Mouse (Mus musculus) liver, postnatal 0 days (tissue): ENCODE results near the gene Hoxc12. TPM values are rescaled to one million over a fixed set of nuclear protein-coding genes. Genes with fewer than 3 reads are reported as not detected.

Experiments
- ATAC-seq: fragments of 200-750 bp; cut with Nextera tagmentation; 2 replicates; pipeline ENCODE4 v1.8.0; 2017; ENCODE audit warnings: mild to moderate bottlenecking, moderate library complexity
- DNase-seq: peaks from one replicate; pipeline ENCODE4 v3.0.0-alpha.2; 2016
- H3K27ac ChIP-seq: fragments of 300-500 bp; sonication (generic); 2 replicates; pipeline ENCODE4 v1.5.1; 2014; ENCODE audit warnings: antibody characterized with exemption, moderate library complexity, mild to moderate bottlenecking, low read depth
- H3K27me3 ChIP-seq: fragments of 300-500 bp; sonication (generic); 2 replicates; pipeline ENCODE4 v1.6.1; 2014; ENCODE audit warnings: low read length, control low read depth, mixed read lengths; ENCODE audit not compliant: insufficient read depth
- H3K36me3 ChIP-seq: fragments of 300-500 bp; sonication (generic); replicated peaks from 2 replicates; pipeline ENCODE4 v1.6.1; 2014; ENCODE audit warnings: mild to moderate bottlenecking, control low read depth, low read length, moderate library complexity, mixed read lengths; ENCODE audit not compliant: insufficient read depth
- H3K4me1 ChIP-seq: fragments of 300-500 bp; sonication (generic); 2 replicates; pipeline ENCODE4 v1.6.1; 2014; ENCODE audit warnings: antibody characterized with exemption, mild to moderate bottlenecking, control low read depth; ENCODE audit not compliant: insufficient read depth
- H3K4me2 ChIP-seq: fragments of 300-500 bp; sonication (generic); 2 replicates; pipeline ENCODE4 v1.6.1; 2014; ENCODE audit warnings: low read depth, mild to moderate bottlenecking, low read length, moderate library complexity, mixed read lengths
- H3K4me3 ChIP-seq: fragments of 300-500 bp; sonication (generic); 2 replicates; pipeline ENCODE4 v1.5.1; 2014; ENCODE audit warnings: low read depth, low read length
- H3K9ac ChIP-seq: fragments of 300-500 bp; sonication (generic); replicated peaks from 2 replicates; pipeline ENCODE4 v1.6.1; 2014; ENCODE audit warnings: mild to moderate bottlenecking, moderate library complexity
- H3K9me3 ChIP-seq: fragments of 300-500 bp; sonication (generic); 2 replicates; pipeline ENCODE4 v1.6.1; 2016; ENCODE audit warnings: mild to moderate bottlenecking, control low read depth, low read length, mixed read lengths
- CTCF ChIP-seq: sonication (generic); IDR thresholded peaks from 2 replicates; pipeline ENCODE4 v1.5.1; 2016; ENCODE audit warnings: antibody characterized with exemption, low read depth
- EP300 ChIP-seq: IDR thresholded peaks from 2 replicates; pipeline ENCODE4 v1.6.1; 2016; ENCODE audit warnings: antibody characterized with exemption, low read depth, mild to moderate bottlenecking
- WGBS: fragments of 180-500 bp; shearing (Covaris S2); extraction: QIAGEN DNeasy Blood & Tissue Kit; methylation state at CpG from one replicate; pipeline ENCODE4 v1.1.7; 2014; ENCODE audit not compliant: insufficient replicate concordance; 5-methylcytosine and 5-hydroxymethylcytosine counted together
- polyA plus RNA-seq: library from polyadenylated mRNA; unstranded; fragments of >200 nt; fragmentation: Nextera tagmentation; extraction: Ambion mirVana; gene quantifications from 2 replicates; pipeline ENCODE4 v1.2.1, GENCODE M21; 2015

Hoxc12 gene
- not detected in 2 replicates for polyA plus RNA-seq

GRCm38 (mm10) chr15:102936279-102936972 lies at the start of gene Hoxc12:
Hoxc12 (plus strand) TSS chr15:102936757.
- Histone ChIP-seq H3K9me3 (no peaks in the 10 kb centered on the region), H3K4me2 (no peak within 1 kb of the TSS), H3K4me1 (no peaks in the 10 kb centered on the region), H3K36me3 (no peaks in the 10 kb centered on the region), H3K27me3 (peaks cover 100% of the 10 kb centered on the region), H3K27ac (no peak within 1 kb of the TSS), H3K4me3 (no peak within 1 kb of the TSS), H3K9ac (no peak within 1 kb of the TSS)
- no peak for DNase-seq
- TF ChIP-seq CTCF (no peak), EP300 (no peak)
- ATAC-seq, result no peak
- 2% methylated on average over 31 of the region's 31 CpGs for WGBS

- Histone ChIP-seq H3K36me3 (no peaks in the 10 kb centered on the region), H3K27ac (no peak overlapping the region), H3K27me3 (peaks cover 18% of the 10 kb centered on the region; the same call in 1 of the 2 replicates), H3K9ac (no peak overlapping the region), H3K4me2 (no peak overlapping the region), H3K4me3 (no peak overlapping the region), H3K4me1 (no peaks in the 10 kb centered on the region), H3K9me3 (no peaks in the 10 kb centered on the region)
- 72% methylated on average over 6 of the region's 6 CpGs for WGBS
- TF ChIP-seq EP300 (no peak), CTCF (no peak)
- DNase-seq (no peak), ATAC-seq (no peak)
These were observed 41.4 kb upstream of the Hoxc12 start for GRCm38 (mm10) chr15:102895115-102895514.

- Histone ChIP-seq H3K9me3 (no peaks in the 10 kb centered on the region), H3K27ac (no peak overlapping the region), H3K9ac (no peak overlapping the region), H3K4me1 (no peaks in the 10 kb centered on the region), H3K27me3 (peaks cover 45% of the 10 kb centered on the region), H3K4me3 (no peak overlapping the region), H3K4me2 (no peak overlapping the region), H3K36me3 (no peaks in the 10 kb centered on the region)
- 30% methylated on average over 1 of the region's 1 CpGs for WGBS
- TF ChIP-seq EP300 (no peak), CTCF (no peak)
- no peak for ATAC-seq
- no peak for DNase-seq
These were observed 31.6 kb upstream of the Hoxc12 start for GRCm38 (mm10) chr15:102904946-102905345.

GRCm38 (mm10) chr15:102909536-102909935 lies 27.0 kb upstream of the Hoxc12 start:
- TF ChIP-seq CTCF, result no peak
- no peak for TF ChIP-seq EP300
- H3K4me2 ChIP-seq, result no peak overlapping the region
- ATAC-seq (no peak), DNase-seq (no peak)
- no peak overlapping the region for H3K9ac ChIP-seq
- no peak overlapping the region for H3K4me3 ChIP-seq
- under 1% methylated on average over 4 of the region's 4 CpGs for WGBS
- H3K27ac ChIP-seq, result no peak overlapping the region
- H3K36me3 ChIP-seq, result no peaks in the 10 kb centered on the region
- no peaks in the 10 kb centered on the region for H3K9me3 ChIP-seq
- H3K27me3 ChIP-seq, result peaks cover 72% of the 10 kb centered on the region
- H3K4me1 ChIP-seq, result no peaks in the 10 kb centered on the region

- Histone ChIP-seq H3K4me3 (no peak overlapping the region), H3K27me3 (peaks cover 77% of the 10 kb centered on the region), H3K9me3 (no peaks in the 10 kb centered on the region), H3K9ac (no peak overlapping the region), H3K36me3 (no peaks in the 10 kb centered on the region), H3K4me2 (no peak overlapping the region), H3K4me1 (no peaks in the 10 kb centered on the region), H3K27ac (no peak overlapping the region)
- DNase-seq, result no peak
- TF ChIP-seq CTCF (no peak), EP300 (no peak)
- ATAC-seq, result no peak
- under 1% methylated on average over 18 of the region's 18 CpGs for WGBS
These were observed 26.5 kb upstream of the Hoxc12 start for GRCm38 (mm10) chr15:102910038-102910437.

GRCm38 (mm10) chr15:102910496-102911095 lies 26.0 kb upstream of the Hoxc12 start:
- H3K27ac ChIP-seq, result no peak overlapping the region
- ATAC-seq, result no peak
- peaks cover 76% of the 10 kb centered on the region for H3K27me3 ChIP-seq
- H3K4me3 ChIP-seq, result no peak overlapping the region
- no peak overlapping the region for H3K4me2 ChIP-seq
- H3K4me1 ChIP-seq, result no peaks in the 10 kb centered on the region
- no peaks in the 10 kb centered on the region for H3K9me3 ChIP-seq
- DNase-seq, result no peak
- 2% methylated on average over 22 of the region's 22 CpGs for WGBS
- no peak for TF ChIP-seq EP300
- no peak overlapping the region for H3K9ac ChIP-seq
- no peaks in the 10 kb centered on the region for H3K36me3 ChIP-seq
